Mouse (Mus musculus) megakaryocyte progenitor cell, adult 5-6 weeks (primary cell): ENCODE measurements around the gene Hist1h1e. TPM values are rescaled to one million over a fixed set of nuclear protein-coding genes. Genes with fewer than 3 reads are reported as not detected.
"Not testable (repeated sequence)": the region's sequence is repeated elsewhere in the genome, so short reads cannot be mapped to it uniquely, and the experiment has no call there.

ENCODE experiments used
- ATAC-seq: replicated peaks from 2 replicates; pipeline ENCODE4 v1.8.0; 2016; ENCODE audit warnings: mild to moderate bottlenecking, moderate TSS enrichment, inconsistent platforms; ENCODE audit not compliant: poor library complexity
- total RNA-seq, 2 experiments: library from RNA; stranded (forward) in 1 of 2; stranded (reverse) in 1 of 2; fragments of 157-497, 149-512 nt in 1 of 2; fragments of 200-1000 nt in 1 of 2; gene quantifications; 2 replicates each; pipeline versions ENCODE4 v1.2.3 to v1.2.4; 2015 to 2017

Gene Hist1h1e
- total RNA-seq, 2 experiments from 2014 or later = 272 to 297 TPM

GRCm38 (mm10) chr13:23592614-23593013 is 29.7 kb downstream of the Hist1h1e start:
- no peak for ATAC-seq

- ATAC-seq = not testable (repeated sequence)
Measured at GRCm38 (mm10) chr13:23591886-23592285, 30.5 kb downstream of the Hist1h1e start.

- no peak for ATAC-seq
Measured at GRCm38 (mm10) chr13:23591206-23591605, 31.2 kb downstream of the Hist1h1e start.

- ATAC-seq = no peak
Measured at GRCm38 (mm10) chr13:23586940-23587225, 35.5 kb downstream of the Hist1h1e start.

- ATAC-seq = no peak
Measured at GRCm38 (mm10) chr13:23586099-23586939, 36.0 kb downstream of the Hist1h1e start.

GRCm38 (mm10) chr13:23585442-23586098 is 36.8 kb downstream of the Hist1h1e start:
- ATAC-seq = peak; percentile 63

- ATAC-seq = peak; percentile 17
Measured at GRCm38 (mm10) chr13:23585029-23585441, 37.3 kb downstream of the Hist1h1e start.

- ATAC-seq = no peak
Measured at GRCm38 (mm10) chr13:23584331-23584730, 38.0 kb downstream of the Hist1h1e start.

- no peak for ATAC-seq
Measured at GRCm38 (mm10) chr13:23583387-23584068, 38.8 kb downstream of the Hist1h1e start.

- ATAC-seq = peak; percentile 2
Measured at GRCm38 (mm10) chr13:23582219-23583056, 39.9 kb downstream of the Hist1h1e start.

- peak; percentile 69 for ATAC-seq
Measured at GRCm38 (mm10) chr13:23581408-23582218, 40.7 kb downstream of the Hist1h1e start, which contains the start of gene Hist1h4d. Gene Hist1h4d (plus strand): TSS chr13:23581598.

GRCm38 (mm10) chr13:23577835-23578234 is 44.5 kb downstream of the Hist1h1e start:
- no peak for ATAC-seq

- ATAC-seq = no peak
Measured at GRCm38 (mm10) chr13:23576906-23577639, 45.3 kb downstream of the Hist1h1e start.

GRCm38 (mm10) chr13:23576351-23576881 is 45.9 kb downstream of the Hist1h1e start:
- ATAC-seq = no peak

GRCm38 (mm10) chr13:23575864-23576313 is 46.5 kb downstream of the Hist1h1e start:
- not testable (repeated sequence) for ATAC-seq

GRCm38 (mm10) chr13:23575271-23575851 is 47.0 kb downstream of the Hist1h1e start, which contains the start of gene Hist1h3d:
Gene Hist1h3d (plus strand): TSS chr13:23575763.
- ATAC-seq = peak; percentile 38

GRCm38 (mm10) chr13:23574546-23575170 is 47.7 kb downstream of the Hist1h1e start:
- ATAC-seq = not testable (repeated sequence)
